ENCODE assay signal across 8 mouse cellular contexts in genomic region chr19:33227004-33227403, GRCm38 (mm10).
A peak's percentile ranks its signal among the peaks of the same experiment; 100 is the strongest.
DNase-seq lines count a peak whose midpoint lies in the region; ATAC-seq lines count a peak whose summit lies in the region.

No protein-coding gene starts in this region.

- no peak overlapping the region for H3K9ac ChIP-seq in kidney, embryonic 14.5 days (ENCODE audit: low read depth, low read length)

- H3K9me3 ChIP-seq in kidney, embryonic 14.5 days (ENCODE audit: control insufficient read depth, low read length), result no peaks in the 10 kb centered on the region

- H3K27ac ChIP-seq in kidney, embryonic 14.5 days (ENCODE audit: low read depth, low read length), result no peak overlapping the region

- H3K4me2 ChIP-seq in kidney, embryonic 14.5 days (replicated peaks; ENCODE audit: low read depth, low read length), result no peak overlapping the region

- peak; percentile 86 for ATAC-seq in kidney, embryonic 14.5 days (ENCODE audit: low FRiP score, low TSS enrichment)
- peak; percentile 76 for ATAC-seq in monocyte, adult 5-6 weeks (replicated peaks; ENCODE audit: insufficient number of reproducible peaks, low FRiP score, low TSS enrichment, poor library complexity, severe bottlenecking)

- DNase-seq in left cerebral cortex, adult 11 months (ENCODE audit: low spot score), result peak; percentile 45
- DNase-seq in left cerebral cortex, adult 8-10 months (ENCODE audit: low spot score in 2 of 2), result no peak
- peak; percentile 72 for DNase-seq in cerebellum, adult 9-11 months
- peak; percentile 51 for DNase-seq in gastrocnemius, postnatal 10 days
- peak; percentile 60 for DNase-seq in liver
- peak; percentile 69 to 77 for DNase-seq in spleen, postnatal 36 days (ENCODE audit: low spot score in 2 of 2)

- WGBS in kidney, embryonic 14.5 days, result 1% methylated on average over 3 of the region's 3 CpGs

- H3K36me3 ChIP-seq in kidney, embryonic 14.5 days (ENCODE audit: control insufficient read depth, insufficient read depth, low read length), result no peaks in the 10 kb centered on the region

- H3K4me1 ChIP-seq in kidney, embryonic 14.5 days (ENCODE audit: control insufficient read depth, insufficient read depth, low read length), result peaks cover 19% of the 10 kb centered on the region

- no peaks in the 10 kb centered on the region for H3K27me3 ChIP-seq in kidney, embryonic 14.5 days (ENCODE audit: control insufficient read depth, insufficient read depth, low read length)

- H3K4me3 ChIP-seq in kidney, embryonic 14.5 days (ENCODE audit: low read length), result no peak overlapping the region

Comparison
In these comparisons a context has a peak if more than half of its experiments do, and no peak if none do; other contexts are left out.
1. DNase-seq: peak in left cerebral cortex, adult 11 months (single experiment), cerebellum, adult 9-11 months (single experiment), gastrocnemius, postnatal 10 days (single experiment), liver (single experiment) and spleen, postnatal 36 days (2 of 2); none in left cerebral cortex, adult 8-10 months (0 of 2).